Mouse (Mus musculus): Measurements from ENCODE around the gene Sun3. TPM values are rescaled to one million over a fixed set of nuclear protein-coding genes. Genes with fewer than 3 reads are reported as not detected.

Gene Sun3
- total and polyA plus RNA-seq, 2 experiments = 0.11 to 1.8 TPM

DNA sequence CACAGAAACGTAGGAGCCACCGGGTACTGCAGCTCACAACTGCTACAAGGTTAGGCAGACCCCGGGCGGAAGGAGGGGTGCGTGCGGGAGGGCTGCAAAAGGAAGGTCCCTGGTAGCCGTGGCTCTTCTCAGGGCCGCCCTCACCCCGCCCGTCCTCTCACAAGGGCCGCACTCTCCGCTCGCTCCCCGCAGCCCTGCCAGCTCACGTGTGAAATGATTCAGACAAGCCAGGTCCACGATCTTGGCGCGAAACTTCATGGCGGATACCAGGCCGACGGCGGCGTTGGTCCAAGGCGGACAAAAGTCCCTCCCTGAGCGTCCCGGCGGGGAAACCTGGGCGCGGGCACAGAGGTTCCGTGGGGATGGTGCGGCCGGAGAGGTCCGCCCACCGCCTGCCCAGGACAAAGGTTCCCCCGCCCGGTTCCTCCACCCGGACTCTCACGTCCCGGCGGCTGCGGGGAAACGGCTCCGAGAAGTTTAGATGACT lies 37.9 kb downstream of the Sun3 start, which contains the start of gene Hus1:
Hus1 (minus strand) TSS at position 339 of the 487 bp plus-strand sequence.
- H3K27ac ChIP-seq (replicated peaks; ENCODE audit: insufficient read depth, low read depth, low read length) = peak within 1 kb of the TSS; percentile 83
- H3K9ac ChIP-seq (ENCODE audit: low read depth, low read length) = peak within 1 kb of the TSS; percentile 94
- TF ChIP-seq POLR2A (IDR thresholded peaks at IDR 0.05; ENCODE audit: extremely low read depth, insufficient read depth, low read length) (peak; percentile 63), CTCF (IDR thresholded peaks at IDR 0.05; ENCODE audit: low read depth, low read length) (no peak)
- peaks cover 10% of the 10 kb centered on the region for H3K36me3 ChIP-seq (ENCODE audit: control insufficient read depth, insufficient read depth, low read length)
- no peaks in the 10 kb centered on the region for H3K4me1 ChIP-seq (ENCODE audit: control insufficient read depth, insufficient read depth, low read length)
- DNase-seq (ENCODE audit: extremely low read depth, low read depth, low spot score) = peak; percentile 82
- peak within 1 kb of the TSS; percentile 95 for H3K4me3 ChIP-seq (ENCODE audit: insufficient read depth, low read depth, low read length)
- under 1% methylated on average over 43 of the region's 43 CpGs for WGBS
- H3K79me2 ChIP-seq (ENCODE audit: control insufficient read depth, insufficient read depth, low read length) = no peaks in the 10 kb centered on the region
- no peaks in the 10 kb centered on the region for H3K27me3 ChIP-seq (ENCODE audit: control insufficient read depth, insufficient read depth, low read length)

DNA sequence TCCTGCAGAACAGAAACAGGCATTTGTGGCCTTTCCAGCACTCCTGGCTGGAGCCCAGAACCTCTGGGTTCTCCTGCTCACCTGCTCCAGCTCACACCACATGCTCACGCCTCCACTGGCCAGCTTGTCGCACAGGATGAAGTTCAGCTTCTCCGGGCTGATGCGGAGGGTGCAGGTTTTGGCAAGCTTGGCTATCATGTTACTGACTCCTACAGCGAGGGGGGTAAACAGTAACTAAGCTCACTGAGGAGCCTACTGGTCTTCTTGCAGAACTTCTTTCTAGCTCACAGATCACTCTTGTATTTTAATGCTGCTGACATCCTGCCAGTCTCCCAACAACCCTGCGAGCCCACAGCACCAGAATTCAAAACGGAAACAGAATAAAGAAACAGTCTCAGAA lies 38.4 kb downstream of the Sun3 start:
- WGBS = 0% methylated on average over 7 of the region's 7 CpGs
- peak overlapping the region; percentile 94 for H3K9ac ChIP-seq (ENCODE audit: low read depth, low read length)
- H3K4me1 ChIP-seq (ENCODE audit: control insufficient read depth, insufficient read depth, low read length) = no peaks in the 10 kb centered on the region
- peaks cover 13% of the 10 kb centered on the region for H3K36me3 ChIP-seq (ENCODE audit: control insufficient read depth, insufficient read depth, low read length)
- H3K4me3 ChIP-seq (ENCODE audit: insufficient read depth, low read depth, low read length) = peak overlapping the region; percentile 95
- H3K27me3 ChIP-seq (ENCODE audit: control insufficient read depth, insufficient read depth, low read length) = no peaks in the 10 kb centered on the region
- TF ChIP-seq POLR2A (IDR thresholded peaks at IDR 0.05; ENCODE audit: extremely low read depth, insufficient read depth, low read length) = no peak
- no peak for TF ChIP-seq CTCF (IDR thresholded peaks at IDR 0.05; ENCODE audit: low read depth, low read length)
- H3K79me2 ChIP-seq (ENCODE audit: control insufficient read depth, insufficient read depth, low read length) = no peaks in the 10 kb centered on the region
- peak overlapping the region; percentile 83 for H3K27ac ChIP-seq (replicated peaks; ENCODE audit: insufficient read depth, low read depth, low read length)
- DNase-seq (ENCODE audit: extremely low read depth, low read depth, low spot score) = peak; percentile 86

DNA sequence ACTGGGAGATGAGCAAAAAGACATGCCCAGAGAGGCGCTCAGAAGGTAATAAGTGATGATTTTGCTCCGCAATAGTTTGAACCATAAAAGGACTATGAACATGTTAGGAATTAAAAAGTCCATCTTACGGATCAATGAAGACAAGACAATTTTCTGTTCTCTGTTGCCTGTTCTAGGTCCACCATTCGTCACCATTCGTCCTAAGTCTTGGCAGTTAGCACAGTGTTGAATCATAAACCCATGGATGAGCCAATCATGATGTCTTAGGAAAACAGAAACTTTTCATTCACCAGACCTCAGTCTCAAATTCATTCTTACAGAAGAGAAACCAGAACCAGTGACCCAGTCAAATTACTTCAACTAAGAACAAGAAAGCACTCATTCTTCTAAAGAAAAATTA lies 40.0 kb downstream of the Sun3 start:
- WGBS = 94% methylated on average over 5 of the region's 5 CpGs
- H3K4me3 ChIP-seq (ENCODE audit: insufficient read depth, low read depth, low read length) = no peak overlapping the region
- H3K27me3 ChIP-seq (ENCODE audit: control insufficient read depth, insufficient read depth, low read length) = no peaks in the 10 kb centered on the region

GRCm38 (mm10) chr11:8988084-8988483 lies 60.7 kb downstream of the Sun3 start:
- H3K27ac ChIP-seq (replicated peaks; ENCODE audit: insufficient read depth, low read depth, low read length) = no peak overlapping the region
- WGBS = 84% methylated on average over 4 of the region's 4 CpGs
- H3K4me3 ChIP-seq (ENCODE audit: insufficient read depth, low read depth, low read length) = no peak overlapping the region
- no peaks in the 10 kb centered on the region for H3K27me3 ChIP-seq (ENCODE audit: control insufficient read depth, insufficient read depth, low read length)
- H3K4me1 ChIP-seq (ENCODE audit: control insufficient read depth, insufficient read depth, low read length) = no peaks in the 10 kb centered on the region; the same call in 1 of the 2 replicates
- H3K79me2 ChIP-seq (ENCODE audit: control insufficient read depth, insufficient read depth, low read length) = no peaks in the 10 kb centered on the region
- DNase-seq (ENCODE audit: extremely low read depth, low read depth, low spot score) = no peak
- no peak overlapping the region for H3K9ac ChIP-seq (ENCODE audit: low read depth, low read length)
- H3K36me3 ChIP-seq (ENCODE audit: control insufficient read depth, insufficient read depth, low read length) = peaks cover 19% of the 10 kb centered on the region
- no peak for TF ChIP-seq POLR2A (IDR thresholded peaks at IDR 0.05; ENCODE audit: extremely low read depth, insufficient read depth, low read length)

More for the DNA sequence above, 40.0 kb downstream of the Sun3 start:
- Histone ChIP-seq H3K9ac (ENCODE audit: low read depth, low read length) (no peak overlapping the region), H3K79me2 (ENCODE audit: control insufficient read depth, insufficient read depth, low read length) (no peaks in the 10 kb centered on the region), H3K4me1 (ENCODE audit: control insufficient read depth, insufficient read depth, low read length) (no peaks in the 10 kb centered on the region), H3K27ac (replicated peaks; ENCODE audit: insufficient read depth, low read depth, low read length) (no peak overlapping the region), H3K36me3 (ENCODE audit: control insufficient read depth, insufficient read depth, low read length) (peaks cover 25% of the 10 kb centered on the region)
- DNase-seq (ENCODE audit: extremely low read depth, low read depth, low spot score) = no peak
- no peak for TF ChIP-seq POLR2A (IDR thresholded peaks at IDR 0.05; ENCODE audit: extremely low read depth, insufficient read depth, low read length)
- TF ChIP-seq CTCF (IDR thresholded peaks at IDR 0.05; ENCODE audit: low read depth, low read length) = no peak

DNA sequence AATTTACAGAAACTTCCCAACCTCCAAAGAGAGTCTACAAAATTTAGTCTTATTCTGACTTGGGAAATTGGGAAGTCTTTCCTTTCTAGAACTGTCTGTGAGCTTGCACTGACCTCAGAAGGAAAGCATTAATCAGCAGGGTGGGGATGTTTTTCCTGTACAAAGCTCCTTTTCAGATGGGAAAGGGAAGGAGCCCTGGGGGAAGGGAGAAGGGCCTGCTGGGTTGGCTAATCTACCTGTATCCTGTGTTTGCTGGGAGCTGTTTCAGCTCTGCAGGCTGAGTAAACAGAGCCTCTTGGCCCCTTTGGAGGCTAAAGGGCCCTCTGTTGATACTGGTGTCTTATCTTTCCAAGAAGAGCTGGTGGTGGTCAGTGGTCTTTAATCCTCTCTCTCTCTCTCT lies 62.7 kb downstream of the Sun3 start:
- Histone ChIP-seq H3K4me1 (ENCODE audit: control insufficient read depth, insufficient read depth, low read length) (no peaks in the 10 kb centered on the region; the same call in 1 of the 2 replicates), H3K79me2 (ENCODE audit: control insufficient read depth, insufficient read depth, low read length) (no peaks in the 10 kb centered on the region), H3K27me3 (ENCODE audit: control insufficient read depth, insufficient read depth, low read length) (no peaks in the 10 kb centered on the region), H3K27ac (replicated peaks; ENCODE audit: insufficient read depth, low read depth, low read length) (no peak overlapping the region), H3K9ac (ENCODE audit: low read depth, low read length) (no peak overlapping the region), H3K36me3 (ENCODE audit: control insufficient read depth, insufficient read depth, low read length) (peaks cover 4% of the 10 kb centered on the region; the same call in 1 of the 2 replicates), H3K4me3 (ENCODE audit: insufficient read depth, low read depth, low read length) (no peak overlapping the region)
- TF ChIP-seq POLR2A (IDR thresholded peaks at IDR 0.05; ENCODE audit: extremely low read depth, insufficient read depth, low read length) = no peak
- no peak for TF ChIP-seq CTCF (IDR thresholded peaks at IDR 0.05; ENCODE audit: low read depth, low read length)
- peak; percentile 10 for DNase-seq (ENCODE audit: extremely low read depth, low read depth, low spot score)

- DNase-seq (ENCODE audit: extremely low read depth, low read depth, low spot score) = peak; percentile 45
- peak; percentile 60 for TF ChIP-seq CTCF (IDR thresholded peaks at IDR 0.05; ENCODE audit: low read depth, low read length)
- TF ChIP-seq POLR2A (IDR thresholded peaks at IDR 0.05; ENCODE audit: extremely low read depth, insufficient read depth, low read length) = no peak
- 17% methylated on average over 6 of the region's 6 CpGs for WGBS
Measured at GRCm38 (mm10) chr11:8983237-8983861, 65.4 kb downstream of the Sun3 start.

More at GRCm38 (mm10) chr11:8983237-8983861, 65.4 kb downstream of the Sun3 start:
- H3K79me2 ChIP-seq (ENCODE audit: control insufficient read depth, insufficient read depth, low read length) = no peaks in the 10 kb centered on the region
- H3K27me3 ChIP-seq (ENCODE audit: control insufficient read depth, insufficient read depth, low read length) = no peaks in the 10 kb centered on the region
- no peak overlapping the region for H3K9ac ChIP-seq (ENCODE audit: low read depth, low read length)
- no peaks in the 10 kb centered on the region for H3K36me3 ChIP-seq (ENCODE audit: control insufficient read depth, insufficient read depth, low read length)
- no peak overlapping the region for H3K4me3 ChIP-seq (ENCODE audit: insufficient read depth, low read depth, low read length)
- no peak overlapping the region for H3K27ac ChIP-seq (replicated peaks; ENCODE audit: insufficient read depth, low read depth, low read length)
- no peaks in the 10 kb centered on the region; the same call in 1 of the 2 replicates for H3K4me1 ChIP-seq (ENCODE audit: control insufficient read depth, insufficient read depth, low read length)
